Mouse (Mus musculus): ENCODE measurements around the gene Jph4. TPM values are rescaled to one million over a fixed set of nuclear protein-coding genes. Genes with fewer than 3 reads are reported as not detected.

Jph4 gene
- 10.5 and 11.5 TPM in 2 replicates for polyA plus RNA-seq (2016; fragmentation: Nextera tagmentation; extraction: Ambion mirVana)

GRCm38 (mm10) chr14:55116425-55117200 is at the start of gene Jph4:
Gene Jph4, minus strand, starts transcription at chr14:55116935.
- ATAC-seq (ENCODE audit: low FRiP score), result peak; percentile 43
- H3K4me3 ChIP-seq, result peak within 1 kb of the TSS; percentile 77
- no peaks in the 10 kb centered on the region for H3K9me3 ChIP-seq (replicated peaks)
- H3K4me1 ChIP-seq, result peaks cover 34% of the 10 kb centered on the region
- H3K9ac ChIP-seq, result peak within 1 kb of the TSS; percentile 84
- 4% methylated on average over 21 of the region's 21 CpGs for WGBS
- H3K36me3 ChIP-seq, result no peaks in the 10 kb centered on the region
- peak within 1 kb of the TSS; percentile 99 for H3K4me2 ChIP-seq (replicated peaks)
- H3K27me3 ChIP-seq, result peaks cover 59% of the 10 kb centered on the region
- peak within 1 kb of the TSS; percentile 89 for H3K27ac ChIP-seq

- H3K4me1 ChIP-seq, result no peaks in the 10 kb centered on the region; the same call in 1 of the 2 replicates
- H3K9me3 ChIP-seq (replicated peaks), result no peaks in the 10 kb centered on the region
- H3K4me3 ChIP-seq, result no peak overlapping the region
- no peak for ATAC-seq (ENCODE audit: low FRiP score)
- H3K27ac ChIP-seq, result no peak overlapping the region
- no peak overlapping the region for H3K9ac ChIP-seq
- WGBS, result 66% methylated on average over 5 of the region's 5 CpGs
- no peak overlapping the region for H3K4me2 ChIP-seq (replicated peaks)
- no peaks in the 10 kb centered on the region for H3K36me3 ChIP-seq
- H3K27me3 ChIP-seq, result no peaks in the 10 kb centered on the region
These were observed 47.6 kb upstream of the Jph4 start for GRCm38 (mm10) chr14:55164172-55164806.

GRCm38 (mm10) chr14:55162168-55162567 is 45.4 kb upstream of the Jph4 start:
- Histone ChIP-seq H3K4me3 (no peak overlapping the region), H3K36me3 (no peaks in the 10 kb centered on the region), H3K4me2 (replicated peaks) (no peak overlapping the region), H3K9me3 (replicated peaks) (no peaks in the 10 kb centered on the region), H3K4me1 (no peaks in the 10 kb centered on the region; the same call in 1 of the 2 replicates), H3K27me3 (no peaks in the 10 kb centered on the region), H3K9ac (no peak overlapping the region), H3K27ac (no peak overlapping the region)
- no peak for ATAC-seq (ENCODE audit: low FRiP score)
- 75% methylated on average over 4 of the region's 4 CpGs for WGBS

GRCm38 (mm10) chr14:55161098-55161634 is 44.4 kb upstream of the Jph4 start:
- peak; percentile 74 for ATAC-seq (ENCODE audit: low FRiP score)
- Histone ChIP-seq H3K27me3 (no peaks in the 10 kb centered on the region), H3K9me3 (replicated peaks) (no peaks in the 10 kb centered on the region), H3K9ac (no peak overlapping the region), H3K4me2 (replicated peaks) (peak overlapping the region; percentile 43), H3K36me3 (no peaks in the 10 kb centered on the region), H3K27ac (no peak overlapping the region), H3K4me3 (no peak overlapping the region; the same call in 1 of the 2 replicates), H3K4me1 (no peaks in the 10 kb centered on the region; the same call in 1 of the 2 replicates)
- 33% methylated on average over 14 of the region's 14 CpGs for WGBS

- no peaks in the 10 kb centered on the region for H3K9me3 ChIP-seq (replicated peaks)
- 80% methylated on average over 8 of the region's 10 CpGs for WGBS
- 0 out of 2 replicates have a peak, but pooled peaks have one; percentile 13 for ATAC-seq (ENCODE audit: low FRiP score)
- H3K36me3 ChIP-seq, result no peaks in the 10 kb centered on the region
- no peak overlapping the region for H3K4me2 ChIP-seq (replicated peaks)
- H3K4me1 ChIP-seq, result no peaks in the 10 kb centered on the region; the same call in 1 of the 2 replicates
- H3K27me3 ChIP-seq, result no peaks in the 10 kb centered on the region
- no peak overlapping the region for H3K4me3 ChIP-seq
- no peak overlapping the region for H3K27ac ChIP-seq
- H3K9ac ChIP-seq, result no peak overlapping the region
These were observed 43.7 kb upstream of the Jph4 start for GRCm38 (mm10) chr14:55160251-55161071.

GRCm38 (mm10) chr14:55157322-55158065 is 40.8 kb upstream of the Jph4 start:
- Histone ChIP-seq H3K36me3 (no peaks in the 10 kb centered on the region), H3K27me3 (no peaks in the 10 kb centered on the region), H3K27ac (no peak overlapping the region), H3K9me3 (replicated peaks) (no peaks in the 10 kb centered on the region), H3K4me2 (replicated peaks) (no peak overlapping the region), H3K4me3 (no peak overlapping the region), H3K4me1 (peaks cover 4% of the 10 kb centered on the region; the same call in 1 of the 2 replicates), H3K9ac (no peak overlapping the region)
- 69% methylated on average over 12 of the region's 12 CpGs for WGBS
- ATAC-seq (ENCODE audit: low FRiP score), result no peak

GRCm38 (mm10) chr14:55152951-55153481 is 36.3 kb upstream of the Jph4 start:
- Histone ChIP-seq H3K9me3 (replicated peaks) (no peaks in the 10 kb centered on the region), H3K27ac (no peak overlapping the region), H3K36me3 (no peaks in the 10 kb centered on the region), H3K4me3 (no peak overlapping the region), H3K27me3 (no peaks in the 10 kb centered on the region), H3K4me2 (replicated peaks) (no peak overlapping the region), H3K9ac (no peak overlapping the region), H3K4me1 (peaks cover 14% of the 10 kb centered on the region)
- 87% methylated on average over 16 of the region's 16 CpGs for WGBS
- no peak for ATAC-seq (ENCODE audit: low FRiP score)

- Histone ChIP-seq H3K27me3 (no peaks in the 10 kb centered on the region), H3K4me2 (replicated peaks) (no peak overlapping the region), H3K36me3 (no peaks in the 10 kb centered on the region), H3K4me1 (peaks cover 14% of the 10 kb centered on the region), H3K9me3 (replicated peaks) (no peaks in the 10 kb centered on the region), H3K9ac (no peak overlapping the region), H3K4me3 (no peak overlapping the region), H3K27ac (no peak overlapping the region)
- 90% methylated on average over 4 of the region's 4 CpGs for WGBS
- no peak for ATAC-seq (ENCODE audit: low FRiP score)
These were observed 35.4 kb upstream of the Jph4 start for GRCm38 (mm10) chr14:55152174-55152573.

GRCm38 (mm10) chr14:55150985-55151384 is 34.2 kb upstream of the Jph4 start:
- Histone ChIP-seq H3K4me1 (peaks cover 14% of the 10 kb centered on the region), H3K27me3 (no peaks in the 10 kb centered on the region), H3K36me3 (no peaks in the 10 kb centered on the region), H3K9me3 (replicated peaks) (no peaks in the 10 kb centered on the region), H3K9ac (no peak overlapping the region), H3K4me2 (replicated peaks) (no peak overlapping the region), H3K4me3 (no peak overlapping the region), H3K27ac (no peak overlapping the region)
- no peak for ATAC-seq (ENCODE audit: low FRiP score)
- WGBS, result 85% methylated on average over 5 of the region's 5 CpGs

GRCm38 (mm10) chr14:55149041-55149440 is 32.3 kb upstream of the Jph4 start:
- H3K27ac ChIP-seq, result no peak overlapping the region

GRCm38 (mm10) chr14:55148363-55148915 is 31.7 kb upstream of the Jph4 start:
- Histone ChIP-seq H3K4me3 (no peak overlapping the region), H3K27ac (no peak overlapping the region), H3K9ac (no peak overlapping the region), H3K9me3 (replicated peaks) (no peaks in the 10 kb centered on the region), H3K4me1 (peaks cover 10% of the 10 kb centered on the region), H3K36me3 (no peaks in the 10 kb centered on the region), H3K27me3 (no peaks in the 10 kb centered on the region), H3K4me2 (replicated peaks) (no peak overlapping the region)
- peak; percentile 68; the same call in 1 of the 2 replicates for ATAC-seq (ENCODE audit: low FRiP score)
- WGBS, result 29% methylated on average over 5 of the region's 5 CpGs

More at GRCm38 (mm10) chr14:55149041-55149440, 32.3 kb upstream of the Jph4 start:
- Histone ChIP-seq H3K36me3 (no peaks in the 10 kb centered on the region), H3K4me1 (peaks cover 14% of the 10 kb centered on the region), H3K27me3 (no peaks in the 10 kb centered on the region), H3K4me3 (no peak overlapping the region), H3K9me3 (replicated peaks) (no peaks in the 10 kb centered on the region), H3K9ac (no peak overlapping the region), H3K4me2 (replicated peaks) (no peak overlapping the region)
- 71% methylated on average over 5 of the region's 5 CpGs for WGBS
- ATAC-seq (ENCODE audit: low FRiP score), result peak; percentile 69
